Mouse (Mus musculus): ENCODE results near the gene Obp2a.
A peak's percentile ranks its signal among the peaks of the same experiment; 100 is the strongest.
"Not testable (repeated sequence)": the region's sequence is repeated elsewhere in the genome, so short reads cannot be mapped to it uniquely, and the experiment has no call there.

The Obp2a gene

GRCm38 (mm10) chr2:25699743-25700142, at the start of gene Obp2a:
Gene Obp2a (plus strand): TSS chr2:25700043.
- not testable (repeated sequence) for DNase-seq (ENCODE audit: low spot score in 2 of 2)

- no peak for DNase-seq (ENCODE audit: low spot score in 2 of 2)
These were observed 46.9 kb upstream of the Obp2a start, which contains the start of gene Lcn8 for GRCm38 (mm10) chr2:25652902-25653301. Gene Lcn8 (plus strand): TSS chr2:25653120.

- DNase-seq (ENCODE audit: low spot score in 2 of 2) = no peak
These were observed 45.3 kb upstream of the Obp2a start for GRCm38 (mm10) chr2:25654502-25654901.

GRCm38 (mm10) chr2:25656691-25657090, 43.2 kb upstream of the Obp2a start:
- no peak for DNase-seq (ENCODE audit: low spot score in 2 of 2)

GRCm38 (mm10) chr2:25657246-25657645, 42.6 kb upstream of the Obp2a start:
- no peak for DNase-seq (ENCODE audit: low spot score in 2 of 2)

GRCm38 (mm10) chr2:25657652-25658051, 42.2 kb upstream of the Obp2a start, which contains the start of gene Lcn5:
Gene Lcn5 (plus strand): TSS chr2:25657952.
- DNase-seq (ENCODE audit: low spot score in 2 of 2) = no peak

- no peak for DNase-seq (ENCODE audit: low spot score in 2 of 2)
These were observed 39.6 kb upstream of the Obp2a start for GRCm38 (mm10) chr2:25660279-25660678.

- no peak for DNase-seq (ENCODE audit: low spot score in 2 of 2)
These were observed 38.4 kb upstream of the Obp2a start for GRCm38 (mm10) chr2:25661245-25661970.

- DNase-seq (ENCODE audit: low spot score in 2 of 2) = peak in 1 of 2 experiments; percentile 68
These were observed 36.3 kb upstream of the Obp2a start for GRCm38 (mm10) chr2:25663511-25663910.

- no peak for DNase-seq (ENCODE audit: low spot score in 2 of 2)
These were observed 35.7 kb upstream of the Obp2a start for GRCm38 (mm10) chr2:25664125-25664524.

GRCm38 (mm10) chr2:25666516-25666915, 33.3 kb upstream of the Obp2a start:
- no peak for DNase-seq (ENCODE audit: low spot score in 2 of 2)

GRCm38 (mm10) chr2:25676486-25676885, 23.4 kb upstream of the Obp2a start, which contains the start of gene Lcn6:
Gene Lcn6 (plus strand): TSS chr2:25676786.
- DNase-seq (ENCODE audit: low spot score in 2 of 2) = no peak

GRCm38 (mm10) chr2:25679559-25679958, 20.3 kb upstream of the Obp2a start:
- DNase-seq (ENCODE audit: low spot score in 2 of 2) = no peak

GRCm38 (mm10) chr2:25682426-25682825, 17.4 kb upstream of the Obp2a start, which contains the start of gene Lcn10:
Gene Lcn10 (plus strand): TSS chr2:25682726.
- no peak for DNase-seq (ENCODE audit: low spot score in 2 of 2)

GRCm38 (mm10) chr2:25686941-25687340, 12.9 kb upstream of the Obp2a start:
- no peak for DNase-seq (ENCODE audit: low spot score in 2 of 2)

GRCm38 (mm10) chr2:25694605-25695004, 5.2 kb upstream of the Obp2a start:
- peak; percentile 46 to 76 for DNase-seq (ENCODE audit: low spot score in 2 of 2)

- DNase-seq (ENCODE audit: low spot score in 2 of 2) = no peak
These were observed 2.9 kb upstream of the Obp2a start for GRCm38 (mm10) chr2:25696951-25697350.

GRCm38 (mm10) chr2:25698696-25699095, 1.1 kb upstream of the Obp2a start:
- DNase-seq (ENCODE audit: low spot score in 2 of 2) = no peak

GRCm38 (mm10) chr2:25701001-25701400, 1.2 kb downstream of the Obp2a start:
- DNase-seq (ENCODE audit: low spot score in 2 of 2) = no peak

GRCm38 (mm10) chr2:25703706-25704105, 3.9 kb downstream of the Obp2a start:
- no peak for DNase-seq (ENCODE audit: low spot score in 2 of 2)

GRCm38 (mm10) chr2:25706643-25707481, 7.0 kb downstream of the Obp2a start, which contains the start of gene Bmyc:
Gene Bmyc (plus strand): TSS chr2:25706739.
- peak; percentile 21 to 62 for DNase-seq (ENCODE audit: low spot score in 2 of 2)

- peak in 1 of 2 experiments; percentile 49 for DNase-seq (ENCODE audit: low spot score in 2 of 2)
These were observed 8.3 kb downstream of the Obp2a start for GRCm38 (mm10) chr2:25708121-25708520.

Data from spleen, postnatal 10 days (tissue).